Mouse (Mus musculus) limb, embryonic 10.5 days (tissue): Measurements from ENCODE around the gene Dnm1. TPM values are rescaled to one million over a fixed set of nuclear protein-coding genes. Genes with fewer than 3 reads are reported as not detected.

ENCODE experiments used
- microRNA-seq: library from miRNA; unstranded; fragments of <30 nt; microRNA quantifications from one replicate; pipeline ENCODE4, GENCODE M21; 2017
- polyA plus RNA-seq: library from polyadenylated mRNA; unstranded; fragments of >200 nt; fragmentation: Nextera tagmentation; extraction: Ambion mirVana; gene quantifications from 2 replicates; pipeline ENCODE4 v1.2.1, GENCODE M21; 2016

Gene Dnm1
- polyA plus RNA-seq, 1 experiment from 2014 or later, result 33.6 TPM

Small RNAs within 50 kb of the gene (microRNA-seq; reads per million reads assigned to microRNA genes)
- gene Gm23363, result 1.2 reads per million
- gene Mir199b, result 1,234 reads per million, percentile 78 among the genes with 10 or more reads in this experiment

Other genes with a start within 250 kb of the Dnm1 start
- gene Prrc2b, start 202.3 kb downstream of the Dnm1 start, polyA plus RNA-seq, result 71.2 and 80.3 TPM in 2 replicates
- 21.1 and 24.1 TPM in 2 replicates for gene Pomt1, start 116.7 kb downstream of the Dnm1 start, polyA plus RNA-seq
- 69.6 and 74.0 TPM in 2 replicates for gene Uck1, start 93.2 kb downstream of the Dnm1 start, polyA plus RNA-seq
- gene Golga2, start 66.0 kb downstream of the Dnm1 start, polyA plus RNA-seq, result 20.4 and 25.0 TPM in 2 replicates
- 440 and 446 TPM in 2 replicates for gene Swi5, start 65.3 kb downstream of the Dnm1 start, polyA plus RNA-seq
- gene Ciz1, start 1.0 kb downstream of the Dnm1 start, polyA plus RNA-seq, result 61.3 and 74.8 TPM in 2 replicates
- 36.3 and 37.0 TPM in 2 replicates for gene 1110008P14Rik, start 28.6 kb upstream of the Dnm1 start, polyA plus RNA-seq
- not detected in 2 replicates for gene Lcn2, start 34.9 kb upstream of the Dnm1 start, polyA plus RNA-seq
- gene Ptges2, start 42.6 kb upstream of the Dnm1 start, polyA plus RNA-seq, result 32.7 and 37.0 TPM in 2 replicates
- gene Naif1, start 97.1 kb upstream of the Dnm1 start, polyA plus RNA-seq, result 5.9 and 7.3 TPM in 2 replicates
- gene Slc25a25, start 98.1 kb upstream of the Dnm1 start, polyA plus RNA-seq, result 30.8 and 33.0 TPM in 2 replicates
- gene Fam102a, start 182.0 kb upstream of the Dnm1 start, polyA plus RNA-seq, result 12.0 and 14.0 TPM in 2 replicates
- 104 and 109 TPM in 2 replicates for gene Dpm2, start 217.5 kb upstream of the Dnm1 start, polyA plus RNA-seq
- 1.0 and 2.7 TPM in 2 replicates for gene Pip5kl1, start 221.5 kb upstream of the Dnm1 start, polyA plus RNA-seq
- gene 9430097D07Rik, start 222.3 kb upstream of the Dnm1 start, polyA plus RNA-seq, result 0.24 TPM in 1 of 2 replicates, not detected in the other
- gene St6galnac4, start 233.8 kb upstream of the Dnm1 start, polyA plus RNA-seq, result 26.0 and 26.1 TPM in 2 replicates
- gene St6galnac6, start 246.4 kb upstream of the Dnm1 start, polyA plus RNA-seq, result 11.8 and 16.7 TPM in 2 replicates